Mouse (Mus musculus) spleen, adult 2 months (tissue): ENCODE data around the gene Samd4b.

Experiments used
- CTCF ChIP-seq: fragments of 200-500 bp; IDR thresholded peaks from 2 replicates; pipeline ENCODE4 v1.5.1; 2011; ENCODE audit warnings: mild to moderate bottlenecking, inconsistent platforms; ENCODE audit not compliant: insufficient read depth, insufficient read length, insufficient replicate concordance; ENCODE audit errors: extremely low read depth
- POLR2A ChIP-seq: fragments of 200-500 bp; IDR thresholded peaks from 2 replicates; pipeline ENCODE4 v1.6.1; 2011; ENCODE audit warnings: low read depth, low read length, inconsistent platforms

DNA sequence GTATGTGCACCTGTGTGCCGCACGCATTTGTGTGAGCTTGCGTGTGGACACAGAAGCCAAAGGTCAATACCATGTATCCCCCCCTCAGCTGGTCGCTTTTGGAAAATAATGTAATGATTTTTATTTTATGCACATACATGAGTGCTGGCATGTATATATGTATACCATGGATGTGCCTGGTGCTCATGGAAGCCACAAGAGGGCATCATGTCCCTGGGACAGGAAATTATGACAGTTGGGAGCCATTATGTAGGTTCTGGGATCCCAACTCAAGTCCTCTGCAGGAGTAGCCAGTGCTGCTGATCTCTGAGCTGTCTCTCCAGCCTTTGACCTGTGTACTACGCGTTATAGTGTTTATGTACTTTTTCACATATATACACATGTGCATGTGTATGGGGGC lies 121.8 kb downstream of the Samd4b start:
- TF ChIP-seq CTCF: no peak
- TF ChIP-seq POLR2A: no peak
